Mouse (Mus musculus): Measurements from ENCODE around the gene Cyp4a32.
"Not testable (repeated sequence)": the region's sequence is repeated elsewhere in the genome, so short reads cannot be mapped to it uniquely, and the experiment has no call there.

Cyp4a32 gene

DNA sequence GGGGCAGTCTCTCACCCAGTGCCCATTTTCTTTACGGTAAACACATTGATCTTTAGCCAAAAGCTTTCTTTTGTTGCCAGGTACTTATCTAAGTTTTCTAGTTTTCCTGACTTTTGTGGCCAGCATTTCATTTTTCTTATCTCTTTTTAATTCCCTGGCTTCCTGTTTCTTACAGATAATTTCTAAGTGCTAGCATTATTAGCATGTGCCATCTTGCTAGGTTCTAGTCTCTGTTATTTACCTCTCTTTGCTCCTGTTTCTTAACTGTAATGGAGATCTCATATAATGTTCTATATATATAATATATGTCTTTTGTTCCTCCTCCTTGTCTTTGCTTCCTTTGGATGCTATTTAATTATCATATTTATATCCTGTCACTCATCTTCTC lies 55.8 kb downstream of the Cyp4a32 start:
- not testable (repeated sequence) for DNase-seq (ENCODE audit: low spot score)

DNA sequence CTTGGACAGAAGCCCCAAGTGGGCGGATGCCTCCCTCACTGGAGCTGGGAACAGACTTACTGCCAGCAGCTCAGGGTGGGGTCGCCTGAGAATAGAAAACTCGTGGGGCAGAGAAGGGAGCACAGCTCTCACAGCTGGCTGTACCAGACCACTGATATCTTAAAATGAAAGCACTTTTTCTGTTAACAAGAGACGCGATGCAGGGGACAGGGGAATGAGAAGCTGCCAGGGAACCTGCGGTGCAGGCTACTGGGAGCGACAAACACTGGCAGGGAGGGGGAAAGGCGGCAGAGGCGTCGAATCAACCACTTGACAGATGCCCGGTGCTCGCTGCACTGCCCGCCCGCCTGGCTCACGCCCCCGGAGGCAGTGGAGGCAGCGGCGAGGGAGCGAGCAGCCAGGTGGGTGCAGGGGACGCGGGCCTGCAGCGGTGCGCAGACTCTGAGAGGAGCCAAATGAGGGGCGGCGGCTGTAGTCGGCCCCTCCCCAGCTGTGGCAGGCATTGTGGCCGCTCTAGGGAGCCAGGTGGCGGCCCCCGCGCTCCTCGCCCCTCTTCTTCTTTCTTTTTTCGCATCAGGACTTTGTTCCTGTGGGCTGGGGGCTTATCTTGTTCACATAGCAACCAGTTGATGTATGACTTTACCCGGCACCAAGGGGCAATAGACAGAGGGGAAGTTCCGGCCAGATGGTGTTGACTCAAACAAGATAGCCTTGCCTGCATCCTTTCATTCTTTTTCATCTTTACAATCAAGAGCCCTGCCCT lies 56.5 kb downstream of the Cyp4a32 start:
- no peak for DNase-seq (ENCODE audit: low spot score)

DNA sequence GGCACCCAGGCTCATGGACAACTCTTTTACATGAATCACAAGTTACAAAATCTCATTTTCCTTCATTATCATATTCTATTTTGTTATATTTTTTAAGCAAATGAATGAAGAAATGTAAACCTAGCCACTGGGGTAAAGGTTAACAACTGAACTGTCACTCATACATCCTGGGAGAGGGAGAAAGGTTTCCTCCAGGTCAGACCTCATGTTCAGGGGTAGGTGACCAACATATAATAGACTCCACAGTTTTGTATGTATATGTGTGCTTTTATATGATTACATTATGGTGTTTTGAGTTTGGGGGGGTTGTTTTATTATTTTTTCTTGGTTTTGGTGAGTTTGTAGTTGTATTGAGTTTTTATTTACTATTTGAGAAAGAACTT lies 57.1 kb downstream of the Cyp4a32 start:
- no peak for DNase-seq (ENCODE audit: low spot score)

DNA sequence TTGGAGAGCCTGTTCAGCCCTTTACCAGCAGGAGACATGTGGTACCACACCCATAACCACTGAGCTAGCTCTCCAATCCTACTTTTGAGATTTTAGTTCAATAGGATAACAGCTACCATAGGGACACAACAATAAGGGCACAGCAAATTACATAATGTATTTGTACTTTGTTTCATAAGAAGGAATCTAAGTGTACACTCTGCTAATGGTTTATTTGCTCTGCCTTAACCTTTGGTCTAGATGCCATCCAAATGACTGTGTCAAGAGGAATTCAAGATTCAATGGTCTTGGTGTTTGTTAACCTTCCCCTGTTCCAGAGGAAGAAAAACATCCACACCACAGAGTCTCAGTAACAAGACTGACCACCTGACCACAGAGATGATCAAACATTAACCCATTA lies 58.4 kb downstream of the Cyp4a32 start:
- no peak for DNase-seq (ENCODE audit: low spot score)

Measured in urinary bladder, postnatal 25 days (tissue).